Mouse (Mus musculus): ENCODE data around the gene Platr17. TPM values are rescaled to one million over a fixed set of nuclear protein-coding genes. Genes with fewer than 3 reads are reported as not detected.

The Platr17 gene
- total RNA-seq, 4 experiments from 2014 or later = not detected

Small RNAs within 50 kb of the gene (microRNA-seq; reads per million reads assigned to microRNA genes)
- gene Gm27740 = not detected

Other genes with a start within 250 kb of the Platr17 start
- 10 to 100 TPM; 37.6 to 69.2 (median 57.2) TPM for gene Hnrnpm, start 218.3 kb upstream of the Platr17 start, total RNA-seq (2022)
- gene March2, start 186.5 kb upstream of the Platr17 start, total RNA-seq (2022) = 100 to 1,000 TPM in 1 of 4 experiments, 10 to 100 TPM in 3; 90.1 to 113 (median 96.7) TPM
- gene Rab11b, start 144.6 kb upstream of the Platr17 start, total RNA-seq (2022) = 100 to 1,000 TPM; 131 to 136 (median 133) TPM
- 1 to 10 TPM in 3 of 4 experiments, under 1 TPM in 1; 0.41 to 5.5 (median 3.0) TPM for gene Angptl4, start 123.3 kb upstream of the Platr17 start, total RNA-seq (2022)
- 10 to 100 TPM; 12.4 to 17.4 (median 14.8) TPM for gene Kank3, start 94.6 kb upstream of the Platr17 start, total RNA-seq (2022)
- 100 to 1,000 TPM; 634 to 807 (median 649) TPM for gene Rps28, start 80.6 kb upstream of the Platr17 start, total RNA-seq (2022)
- gene Ndufa7, start 80.6 kb upstream of the Platr17 start, total RNA-seq (2022) = 100 to 1,000 TPM; 371 to 396 (median 385) TPM
- gene Cd320, start 62.0 kb upstream of the Platr17 start, total RNA-seq (2022) = 10 to 100 TPM; 16.3 to 18.0 (median 17.0) TPM
- gene Gm7029, start 31.3 kb upstream of the Platr17 start, total RNA-seq (2022) = not detected
- gene Kifc1, start 14.5 kb upstream of the Platr17 start, total RNA-seq (2022) = under 1 TPM in 3 of 4 experiments, not detected in 1; 0.19 to 0.56 (median 0.45) TPM
- gene Daxx, start 4.3 kb downstream of the Platr17 start, total RNA-seq (2022) = 10 to 100 TPM; 14.1 to 18.5 (median 16.1) TPM
- gene Tapbp, start 10.8 kb downstream of the Platr17 start, total RNA-seq (2022) = 10 to 100 TPM; 35.3 to 41.1 (median 38.3) TPM
- gene Zbtb22, start 10.8 kb downstream of the Platr17 start, total RNA-seq (2022) = 10 to 100 TPM; 14.5 to 18.7 (median 17.1) TPM
- 10 to 100 TPM; 20.3 to 26.3 (median 23.6) TPM for gene Rgl2, start 24.4 kb downstream of the Platr17 start, total RNA-seq (2022)
- gene Pfdn6, start 35.2 kb downstream of the Platr17 start, total RNA-seq (2022) = 10 to 100 TPM; 56.4 to 69.1 (median 64.0) TPM
- 10 to 100 TPM in 1 of 4 experiments, 1 to 10 TPM in 3; 7.8 to 11.5 (median 8.7) TPM for gene Wdr46, start 35.5 kb downstream of the Platr17 start, total RNA-seq (2022)
- 1 to 10 TPM; 1.4 to 1.8 (median 1.5) TPM for gene B3galt4, start 46.4 kb downstream of the Platr17 start, total RNA-seq (2022)
- gene Vps52, start 50.7 kb downstream of the Platr17 start, total RNA-seq (2022) = 10 to 100 TPM; 32.0 to 34.6 (median 32.5) TPM
- gene Rps18, start 50.9 kb downstream of the Platr17 start, total RNA-seq (2022) = 100 to 1,000 TPM; 380 to 500 (median 432) TPM
- 10 to 100 TPM; 34.2 to 57.8 (median 46.1) TPM for gene H2-K1, start 95.2 kb downstream of the Platr17 start, total RNA-seq (2022)
- gene Ring1, start 119.5 kb downstream of the Platr17 start, total RNA-seq (2022) = 10 to 100 TPM in 3 of 4 experiments, 1 to 10 TPM in 1; 9.8 to 15.6 (median 11.7) TPM
- 10 to 100 TPM; 83.6 to 90.2 (median 84.9) TPM for gene H2-Ke6, start 122.9 kb downstream of the Platr17 start, total RNA-seq (2022)
- gene Slc39a7, start 126.5 kb downstream of the Platr17 start, total RNA-seq (2022) = 10 to 100 TPM; 44.2 to 63.5 (median 49.3) TPM
- 10 to 100 TPM; 36.8 to 39.3 (median 38.8) TPM for gene Rxrb, start 126.7 kb downstream of the Platr17 start, total RNA-seq (2022)
- 1 to 10 TPM; 2.5 to 4.8 (median 3.9) TPM for gene Col11a2, start 134.3 kb downstream of the Platr17 start, total RNA-seq (2022)
- gene H2-Oa, start 187.2 kb downstream of the Platr17 start, total RNA-seq (2022) = not detected
- gene H2-DMa, start 214.4 kb downstream of the Platr17 start, total RNA-seq (2022) = 1 to 10 TPM; 3.0 to 4.6 (median 4.0) TPM
- gene Brd2, start 217.5 kb downstream of the Platr17 start, total RNA-seq (2022) = 10 to 100 TPM; 67.9 to 73.8 (median 69.8) TPM
- under 1 TPM in 2 of 4 experiments, not detected in 2; 0.40 to 0.61 TPM for gene H2-DMb2, start 238.2 kb downstream of the Platr17 start, total RNA-seq (2022)
- under 1 TPM in 2 of 4 experiments, not detected in 2; 0.19 to 0.81 TPM for gene H2-DMb1, start 247.9 kb downstream of the Platr17 start, total RNA-seq (2022)

All from gastrocnemius, adult 8-10 months (tissue).